Mouse (Mus musculus): ENCODE results near the gene Zfp354c.

Zfp354c gene

GRCm38 (mm10) chr11:50827010-50827953 lies at the start of gene Zfp354c:
TSS of gene Zfp354c (minus strand) at chr11:50827724.
- DNase-seq: peak; percentile 89 to 91

- DNase-seq: peak; percentile 24 to 34
These were observed 23.6 kb upstream of the Zfp354c start for GRCm38 (mm10) chr11:50850989-50851601.

GRCm38 (mm10) chr11:50850177-50850735 lies 22.7 kb upstream of the Zfp354c start, which contains the start of gene Grm6:
TSS of gene Grm6 (plus strand) at chr11:50850685.
- no peak for DNase-seq

GRCm38 (mm10) chr11:50849310-50849709 lies 21.8 kb upstream of the Zfp354c start:
- DNase-seq: no peak

- no peak for DNase-seq
These were observed 21.1 kb upstream of the Zfp354c start for GRCm38 (mm10) chr11:50848520-50849137.

GRCm38 (mm10) chr11:50847047-50847446 lies 19.5 kb upstream of the Zfp354c start:
- peak in 1 of 2 experiments; percentile 36 for DNase-seq

GRCm38 (mm10) chr11:50845951-50846350 lies 18.4 kb upstream of the Zfp354c start:
- no peak for DNase-seq

GRCm38 (mm10) chr11:50841023-50841735 lies 13.7 kb upstream of the Zfp354c start, which contains the start of gene Zfp879:
TSS of gene Zfp879 (minus strand) at chr11:50841552.
- peak; percentile 97 to 98 for DNase-seq

GRCm38 (mm10) chr11:50835727-50836126 lies 8.2 kb upstream of the Zfp354c start:
- no peak for DNase-seq

- DNase-seq: no peak
These were observed 1.3 kb downstream of the Zfp354c start for GRCm38 (mm10) chr11:50826214-50826613.

- DNase-seq: no peak
These were observed 13.3 kb downstream of the Zfp354c start for GRCm38 (mm10) chr11:50814233-50814632.

- no peak for DNase-seq
These were observed 28.7 kb downstream of the Zfp354c start for GRCm38 (mm10) chr11:50798836-50799235.

- no peak for DNase-seq
These were observed 29.9 kb downstream of the Zfp354c start for GRCm38 (mm10) chr11:50797674-50798073.

- no peak for DNase-seq
These were observed 56.5 kb downstream of the Zfp354c start for GRCm38 (mm10) chr11:50771006-50771405.

GRCm38 (mm10) chr11:50768995-50769749 lies 58.4 kb downstream of the Zfp354c start:
- peak; percentile 92 to 94 for DNase-seq

GRCm38 (mm10) chr11:50767039-50767438 lies 60.5 kb downstream of the Zfp354c start:
- peak; percentile 61 to 79 for DNase-seq

GRCm38 (mm10) chr11:50766461-50766860 lies 61.1 kb downstream of the Zfp354c start:
- no peak for DNase-seq

Measured in cerebellum, postnatal 25 days (tissue).